Mouse (Mus musculus) WW6 (cell line): ENCODE measurements at regions not wholly inside any gene's neighbourhood (a gene's known extent, or its start where the extent isn't known, plus 50 kb on each side); places are given as distances from the start of the nearest gene placed in this dataset.
"Not testable (repeated sequence)": the region's sequence is repeated elsewhere in the genome, so short reads cannot be mapped to it uniquely, and the experiment has no call there.

Experiments used
- DNase-seq: peaks from one replicate; pipeline ENCODE4 v3.0.0-alpha.2; 2013; ENCODE audit warnings: low read depth, low spot score

- no peak for DNase-seq
Measured at GRCm38 (mm10) chr14:58356824-58357223, 286.5 kb downstream of the Fgf9 start.

GRCm38 (mm10) chr14:58352986-58353385, 282.6 kb downstream of the Fgf9 start:
- DNase-seq = no peak

- DNase-seq = no peak
Measured at GRCm38 (mm10) chr14:58336148-58336547, 265.8 kb downstream of the Fgf9 start.

- no peak for DNase-seq
Measured at GRCm38 (mm10) chr14:58323164-58323563, 252.8 kb downstream of the Fgf9 start.

GRCm38 (mm10) chr14:58322461-58322860, 252.1 kb downstream of the Fgf9 start:
- DNase-seq = no peak

- no peak for DNase-seq
Measured at GRCm38 (mm10) chr14:58321875-58322274, 251.5 kb downstream of the Fgf9 start.

- DNase-seq = no peak
Measured at GRCm38 (mm10) chr14:58321234-58321633, 250.9 kb downstream of the Fgf9 start.

GRCm38 (mm10) chr14:58317640-58318039, 247.3 kb downstream of the Fgf9 start:
- no peak for DNase-seq

- no peak for DNase-seq
Measured at GRCm38 (mm10) chr14:58317231-58317630, 246.9 kb downstream of the Fgf9 start.

- no peak for DNase-seq
Measured at GRCm38 (mm10) chr14:58307695-58308094, 237.3 kb downstream of the Fgf9 start.

- DNase-seq = no peak
Measured at GRCm38 (mm10) chr14:58306832-58307521, 236.6 kb downstream of the Fgf9 start.

GRCm38 (mm10) chr14:58300411-58300887, 230.1 kb downstream of the Fgf9 start:
- DNase-seq = no peak

- DNase-seq = no peak
Measured at GRCm38 (mm10) chr14:58286007-58286525, 215.7 kb downstream of the Fgf9 start.

GRCm38 (mm10) chr14:58282708-58283290, 212.5 kb downstream of the Fgf9 start:
- no peak for DNase-seq

- no peak for DNase-seq
Measured at GRCm38 (mm10) chr14:58282264-58282663, 211.9 kb downstream of the Fgf9 start.

GRCm38 (mm10) chr14:58274440-58274839, 204.1 kb downstream of the Fgf9 start:
- DNase-seq = not testable (repeated sequence)

- no peak for DNase-seq
Measured at GRCm38 (mm10) chr14:58273693-58274419, 203.5 kb downstream of the Fgf9 start.

- no peak for DNase-seq
Measured at GRCm38 (mm10) chr14:58265373-58265772, 195.0 kb downstream of the Fgf9 start.

GRCm38 (mm10) chr14:58264401-58264800, 194.1 kb downstream of the Fgf9 start:
- DNase-seq = no peak

GRCm38 (mm10) chr14:58253369-58253968, 183.1 kb downstream of the Fgf9 start:
- no peak for DNase-seq

- DNase-seq = no peak
Measured at GRCm38 (mm10) chr14:58225869-58226268, 155.5 kb downstream of the Fgf9 start.

GRCm38 (mm10) chr14:58224419-58224818, 154.1 kb downstream of the Fgf9 start:
- no peak for DNase-seq
